Mouse (Mus musculus): ENCODE results near the gene Myh9.

The Myh9 gene

DNA sequence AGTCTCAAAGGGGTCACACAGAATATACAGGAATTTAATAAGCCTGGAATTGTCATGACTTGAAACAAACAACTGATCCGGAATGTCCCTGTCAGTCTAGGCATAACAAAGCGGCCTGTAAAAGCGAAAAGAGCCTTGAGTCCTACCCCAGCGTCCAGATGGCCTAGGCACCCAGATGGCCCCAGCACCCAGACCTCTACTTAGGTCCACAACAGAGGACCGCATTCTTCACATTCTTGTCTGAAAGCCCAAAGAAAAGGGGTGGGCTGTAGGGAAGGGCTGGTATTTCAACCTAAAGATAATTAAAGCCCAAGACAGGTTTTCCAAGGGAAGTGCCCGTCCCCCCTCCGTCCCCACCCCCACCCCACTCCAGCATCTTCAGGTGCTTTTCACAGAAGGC is 14.6 kb downstream of the Myh9 start:
- no peak for DNase-seq

DNA sequence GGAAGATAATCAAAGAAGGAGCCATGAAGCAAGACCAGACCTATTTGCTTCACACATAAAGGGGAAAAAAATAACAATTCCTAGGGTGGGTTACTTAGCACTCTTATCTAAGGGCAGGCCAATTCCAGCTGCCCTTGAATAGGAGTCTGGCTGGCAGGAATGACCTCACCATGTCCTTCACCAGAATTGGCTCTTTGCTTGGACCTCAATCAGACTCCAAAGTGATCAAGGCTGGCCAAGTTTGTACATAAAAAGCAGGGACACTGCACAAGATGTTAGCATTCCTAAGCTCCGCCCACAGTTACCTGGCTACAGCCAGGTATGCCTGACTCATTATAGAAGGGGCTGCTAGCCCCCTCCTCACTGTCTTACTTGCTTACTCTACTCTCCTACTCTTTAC is 16.6 kb downstream of the Myh9 start:
- DNase-seq, result no peak

DNA sequence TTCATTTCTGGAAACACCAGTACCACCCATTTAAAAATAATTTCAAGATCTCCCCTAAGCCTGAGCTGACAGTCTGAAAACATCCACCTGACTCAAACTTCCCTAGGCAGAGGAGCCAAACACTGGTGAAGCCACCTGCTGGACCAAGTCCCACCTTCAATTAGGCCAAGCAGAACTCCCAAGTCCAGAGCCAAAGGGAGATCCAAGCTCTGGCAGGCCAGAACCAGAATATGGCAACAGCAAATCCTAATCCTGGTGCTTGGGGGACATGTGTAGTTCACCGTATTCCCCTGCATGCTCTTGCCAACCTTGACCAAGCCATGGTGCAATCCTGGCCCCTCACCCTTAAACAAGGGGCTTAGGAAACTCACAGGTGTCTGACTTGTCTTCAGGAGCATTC is 17.7 kb downstream of the Myh9 start:
- DNase-seq, result no peak

DNA sequence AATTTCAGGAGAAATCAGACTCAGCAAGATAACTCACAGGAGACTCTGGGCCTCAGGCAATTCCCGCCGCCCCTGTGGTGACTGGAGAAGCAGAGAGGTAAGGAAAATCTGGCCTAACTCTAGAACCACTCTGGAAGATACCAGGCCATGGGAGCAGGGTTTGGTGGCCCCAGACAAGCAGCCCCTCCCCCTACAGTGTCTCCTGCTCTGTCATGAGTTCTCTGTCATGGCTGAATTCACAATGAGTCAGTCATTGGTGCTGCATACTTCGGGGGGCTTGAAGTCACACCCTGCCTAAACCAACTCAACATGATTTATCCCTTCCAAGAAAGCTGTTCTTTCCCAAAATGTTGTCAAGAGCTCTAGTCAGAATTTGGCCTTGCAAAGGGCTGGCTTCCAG is 18.3 kb downstream of the Myh9 start:
- no peak for DNase-seq

DNA sequence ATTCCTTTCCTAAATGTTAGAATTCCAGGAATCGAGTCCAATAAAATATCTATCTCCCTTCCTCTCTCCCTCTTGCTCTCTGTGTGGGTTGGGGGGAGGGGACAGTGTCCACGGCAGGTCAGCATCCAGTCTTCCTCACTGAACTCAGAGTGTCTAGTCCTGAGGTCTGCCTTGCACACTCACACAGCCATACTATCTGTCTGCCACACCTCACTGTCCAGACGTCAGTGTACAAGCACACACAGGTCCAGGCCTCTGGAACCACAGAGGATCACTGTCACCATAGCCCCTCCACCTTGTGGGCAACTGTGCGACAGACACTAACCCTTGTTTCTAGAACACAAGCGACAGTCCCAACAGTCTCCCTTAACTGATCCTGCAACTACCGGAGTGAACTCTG is 18.8 kb downstream of the Myh9 start:
- no peak for DNase-seq

DNA sequence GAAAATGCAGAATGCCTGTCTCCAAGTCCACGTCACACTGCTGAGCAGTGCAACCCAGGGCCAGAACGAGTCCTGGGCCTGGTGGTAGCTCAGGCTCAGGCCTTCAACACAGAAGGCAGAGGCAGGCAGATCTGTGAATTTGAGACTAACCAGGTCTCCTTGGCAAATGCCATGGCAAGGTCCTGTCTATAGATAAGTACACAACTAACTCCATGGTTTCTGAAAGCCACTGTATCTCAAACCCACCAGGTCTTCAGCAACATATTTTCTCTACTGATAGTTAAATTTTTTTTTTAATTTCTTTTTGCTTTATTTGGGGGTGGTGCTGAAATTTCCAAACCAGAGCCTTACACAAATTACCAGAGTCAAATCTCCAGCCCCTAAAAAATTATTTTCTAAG is 19.3 kb downstream of the Myh9 start:
- DNase-seq, result no peak

DNA sequence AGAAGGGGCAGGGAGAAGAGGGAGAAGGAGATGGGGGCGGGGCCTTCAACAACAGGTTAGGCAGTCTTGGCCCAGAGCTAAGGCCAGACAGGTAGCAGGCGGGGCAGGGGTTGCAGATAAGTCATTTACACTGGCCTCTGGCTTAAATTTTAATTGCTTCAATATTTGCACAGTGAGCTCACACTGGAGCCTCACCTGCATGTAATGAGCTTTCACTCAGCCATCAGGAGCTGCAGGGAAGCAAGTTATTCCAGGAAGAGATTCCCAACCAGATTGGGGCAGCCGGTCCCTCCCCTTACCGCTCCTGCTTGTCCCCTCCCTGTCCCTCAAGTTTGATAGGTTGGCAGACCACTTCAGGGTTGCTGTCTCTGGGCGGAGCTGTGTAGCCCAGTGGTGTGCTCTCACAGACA is 19.9 kb downstream of the Myh9 start:
- no peak for DNase-seq

DNA sequence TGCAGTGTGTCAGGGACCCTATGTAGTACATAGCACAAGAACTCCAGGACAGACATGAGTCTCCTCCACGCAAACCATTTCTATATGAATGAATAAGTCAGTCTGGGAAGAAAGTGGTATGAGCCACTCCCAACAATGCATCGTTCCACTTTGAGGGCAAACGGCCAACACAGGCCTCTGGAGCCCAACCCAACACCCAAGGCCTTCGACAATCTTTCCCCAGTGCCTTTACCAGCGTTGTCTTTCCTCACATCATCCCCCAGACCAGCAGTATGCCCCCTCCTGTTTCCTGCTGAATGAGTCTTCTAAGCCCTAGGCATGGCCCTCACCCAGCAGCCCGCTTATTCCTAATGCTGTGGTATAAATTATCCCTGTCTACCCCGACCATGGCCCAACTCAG is 20.6 kb downstream of the Myh9 start:
- no peak for DNase-seq

DNA sequence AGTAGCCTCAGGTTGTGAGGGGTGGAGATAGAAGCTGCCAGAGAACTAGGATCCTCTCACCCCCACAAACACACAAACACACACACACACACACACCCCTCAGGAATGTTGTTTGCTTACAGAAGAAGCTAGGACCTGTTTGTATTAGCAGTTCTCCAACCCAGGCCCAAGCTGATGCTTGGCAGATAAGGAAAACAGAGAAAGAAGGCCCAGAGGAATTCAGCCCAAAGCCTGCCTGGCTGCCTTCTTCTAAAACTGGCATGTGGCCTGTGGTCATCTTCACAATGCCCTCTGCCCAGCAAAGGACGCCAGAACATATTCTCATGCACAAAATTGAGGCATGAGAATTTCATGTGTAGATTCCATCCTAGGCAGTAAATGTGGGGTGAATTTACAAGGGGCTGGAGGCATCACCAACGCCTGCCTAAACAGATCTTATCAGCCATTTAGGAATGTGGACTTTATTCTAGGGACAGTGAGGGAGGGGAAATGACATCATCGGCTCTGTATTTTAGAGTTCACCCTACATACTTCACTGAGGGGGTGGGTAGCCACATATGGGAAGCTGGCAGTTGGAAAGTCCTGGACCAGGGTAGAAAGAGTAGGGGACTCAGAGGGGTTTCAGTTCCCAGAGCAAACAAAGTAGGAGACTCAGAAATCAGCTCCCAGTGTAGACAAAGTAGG is 21.4 kb downstream of the Myh9 start:
- no peak for DNase-seq

DNA sequence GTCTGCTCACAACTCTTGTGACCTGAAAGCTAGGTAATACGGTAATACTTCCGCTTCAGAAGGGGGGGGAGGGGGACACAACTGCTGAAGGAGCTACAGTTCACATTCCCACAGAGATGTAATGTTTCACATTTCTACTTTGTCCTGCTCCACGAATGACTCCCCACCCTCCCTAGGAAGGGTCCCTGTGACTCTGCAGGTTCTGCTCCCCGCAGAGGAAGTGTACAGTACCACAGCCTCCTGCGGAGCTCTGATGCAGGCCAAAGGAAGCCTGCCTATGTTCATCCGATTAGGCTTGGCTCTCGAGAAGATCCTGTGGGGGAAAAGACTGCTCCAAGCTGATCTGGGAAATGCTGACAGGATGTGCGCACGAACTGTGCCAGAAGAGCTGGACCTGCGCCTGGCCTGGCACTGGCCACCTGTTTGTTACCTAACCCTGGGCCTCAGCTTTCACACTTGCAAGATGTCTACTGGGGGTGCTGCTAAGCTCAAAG is 22.0 kb downstream of the Myh9 start:
- DNase-seq, result peak; percentile 92 to 97

DNA sequence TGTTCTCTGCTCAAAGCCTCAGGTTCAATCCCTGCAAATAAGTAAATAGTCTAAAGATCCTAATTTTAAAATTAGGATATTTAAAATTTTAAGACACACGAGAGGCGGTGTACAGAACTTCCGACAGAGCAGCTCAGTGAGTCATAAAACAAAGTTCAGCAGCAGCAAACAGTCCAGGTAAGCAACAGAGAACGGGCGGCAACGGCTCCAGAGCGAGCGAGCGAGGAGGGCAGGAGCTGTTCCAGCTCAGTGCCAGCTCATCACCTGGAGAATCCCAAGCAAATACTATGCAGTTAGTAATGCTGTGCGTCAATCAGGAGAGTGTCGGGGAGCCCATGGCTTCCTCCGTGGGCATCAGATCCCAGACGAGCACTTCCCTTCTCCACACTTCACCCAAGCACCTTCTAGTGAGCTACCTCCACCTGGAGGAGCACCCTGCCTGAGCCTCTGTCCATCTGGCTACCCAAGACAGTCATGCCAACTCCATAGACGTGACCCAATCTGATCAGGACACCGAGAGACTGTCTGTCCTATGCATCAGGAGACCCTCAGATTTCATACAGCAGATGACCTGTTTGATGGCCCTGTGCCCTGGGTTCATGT is 23.3 kb downstream of the Myh9 start:
- DNase-seq, result no peak

DNA sequence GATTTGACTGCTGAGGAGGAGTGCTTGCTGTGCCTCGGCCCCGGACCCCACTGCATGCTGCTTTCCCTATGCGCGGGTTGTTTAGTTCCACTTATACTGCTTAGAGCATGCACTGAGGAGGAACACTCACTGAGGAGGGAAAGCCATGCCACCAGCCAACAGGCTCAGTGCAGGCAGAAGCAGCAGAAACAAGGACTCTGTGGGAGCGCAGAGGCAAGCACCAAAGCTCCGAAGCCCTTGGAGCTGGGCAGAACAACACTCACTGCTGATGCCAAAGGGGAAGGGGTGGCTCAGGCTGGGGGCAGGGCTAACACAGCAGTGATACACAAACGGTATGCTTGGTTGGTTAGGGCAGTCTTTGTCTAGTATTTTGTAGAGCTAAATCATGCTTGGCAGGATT is 24.6 kb downstream of the Myh9 start:
- DNase-seq, result no peak

DNA sequence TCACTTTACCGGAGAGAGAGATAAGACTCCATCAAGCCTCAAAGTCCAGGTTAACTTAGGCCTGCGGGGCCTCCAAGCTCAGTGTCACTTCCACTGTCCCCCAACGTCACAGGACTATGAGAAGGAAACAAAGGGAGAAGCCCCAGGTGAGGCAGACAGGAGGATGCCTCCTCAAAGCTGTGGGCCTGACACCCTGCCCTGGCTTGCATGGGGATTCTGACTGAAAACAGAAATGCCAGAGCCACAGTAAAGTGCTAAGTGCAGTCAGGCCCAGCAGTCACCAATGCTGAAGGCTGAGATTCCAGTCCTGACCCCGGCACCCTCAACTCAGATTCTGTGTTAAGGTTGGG is 25.4 kb downstream of the Myh9 start:
- no peak for DNase-seq

DNA sequence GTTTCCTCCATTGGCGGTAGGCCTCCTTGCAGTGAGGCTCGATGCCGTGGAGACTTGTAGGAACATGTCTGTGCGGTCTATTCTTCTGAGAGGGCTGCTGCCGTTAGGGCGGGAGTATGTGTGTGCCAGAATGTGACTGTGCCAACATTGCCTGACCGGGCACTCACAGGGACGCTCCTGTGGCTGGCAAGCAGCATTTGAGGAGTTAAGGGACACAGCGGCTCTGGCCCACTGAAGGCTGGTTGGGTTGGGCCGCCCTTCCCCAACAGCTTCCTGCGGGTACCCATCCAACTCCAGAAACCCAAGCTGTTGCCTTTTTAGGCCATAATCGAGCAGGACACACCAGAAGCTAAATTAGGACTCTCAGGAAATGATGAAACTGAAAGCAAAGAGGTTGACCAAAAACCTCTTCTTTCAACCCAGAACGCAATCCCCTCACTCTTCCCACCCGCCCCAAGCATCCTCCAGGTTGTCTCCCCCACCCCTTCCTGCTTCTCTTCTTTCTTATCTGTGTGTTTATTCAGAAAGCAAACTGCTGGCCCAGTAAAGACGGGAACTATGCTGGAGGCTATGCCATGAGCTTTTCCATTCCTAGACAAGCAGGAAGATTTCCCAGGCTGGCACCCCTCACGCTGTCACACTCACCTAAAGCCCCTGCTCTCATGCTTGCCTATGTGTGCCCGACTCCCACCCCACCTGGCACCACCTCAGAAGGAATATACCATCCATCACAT is 25.9 kb downstream of the Myh9 start:
- DNase-seq, result peak; percentile 69 to 73

DNA sequence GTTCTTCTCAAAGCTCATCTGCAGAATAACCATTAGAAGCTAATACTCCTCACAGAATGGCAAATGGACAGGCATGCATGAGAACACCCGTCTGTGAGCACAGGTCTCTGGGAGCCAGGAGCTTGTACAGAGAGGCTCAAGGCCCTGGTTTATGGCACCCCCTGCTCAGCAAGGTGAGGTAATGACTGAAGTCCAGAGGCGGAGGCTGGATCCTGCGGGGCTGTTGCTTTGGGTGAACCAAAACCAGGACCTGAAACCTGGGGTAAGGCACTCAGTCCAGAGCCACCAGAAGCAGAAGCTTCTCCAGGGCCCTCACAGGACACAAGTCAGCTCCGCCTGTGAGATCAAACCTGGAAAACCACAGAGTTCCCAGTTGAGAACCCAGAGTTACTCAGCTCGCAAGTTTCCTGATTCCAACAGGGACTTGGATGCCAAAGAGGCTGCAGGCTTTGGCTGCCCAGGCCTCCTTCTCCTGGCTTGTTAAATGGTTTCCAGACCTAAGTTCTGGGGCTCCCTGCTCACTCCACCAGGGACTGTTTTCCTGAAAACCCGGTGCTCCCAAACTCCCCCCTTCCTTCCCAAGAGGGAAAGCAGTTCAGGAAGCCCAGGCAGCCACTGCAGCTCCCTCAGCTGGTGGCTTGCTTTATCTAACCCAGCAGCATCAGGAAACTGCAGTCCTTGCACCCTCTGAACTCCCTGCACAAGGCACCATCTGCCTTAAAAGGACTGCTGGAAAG is 28.2 kb downstream of the Myh9 start:
- DNase-seq, result no peak

DNA sequence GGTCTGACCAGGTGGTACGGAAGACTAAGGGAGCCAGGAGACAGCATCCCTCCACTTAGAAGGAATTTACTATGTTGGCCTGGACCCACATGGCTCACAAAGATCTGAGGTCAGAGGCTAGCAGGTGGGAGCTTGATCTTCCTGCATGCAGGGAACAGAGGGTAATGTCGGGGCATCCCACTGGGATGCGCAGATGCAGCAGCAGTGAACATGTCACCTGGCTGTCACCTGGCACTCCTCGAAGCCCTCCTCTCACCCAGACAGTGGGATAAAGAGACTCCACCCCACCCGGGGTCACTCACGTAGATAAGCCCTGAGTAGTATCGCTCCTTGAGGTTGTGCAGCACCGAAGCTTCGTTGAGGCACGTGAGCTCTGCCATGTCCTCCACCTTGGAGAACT is 29.4 kb downstream of the Myh9 start:
- no peak for DNase-seq

DNA sequence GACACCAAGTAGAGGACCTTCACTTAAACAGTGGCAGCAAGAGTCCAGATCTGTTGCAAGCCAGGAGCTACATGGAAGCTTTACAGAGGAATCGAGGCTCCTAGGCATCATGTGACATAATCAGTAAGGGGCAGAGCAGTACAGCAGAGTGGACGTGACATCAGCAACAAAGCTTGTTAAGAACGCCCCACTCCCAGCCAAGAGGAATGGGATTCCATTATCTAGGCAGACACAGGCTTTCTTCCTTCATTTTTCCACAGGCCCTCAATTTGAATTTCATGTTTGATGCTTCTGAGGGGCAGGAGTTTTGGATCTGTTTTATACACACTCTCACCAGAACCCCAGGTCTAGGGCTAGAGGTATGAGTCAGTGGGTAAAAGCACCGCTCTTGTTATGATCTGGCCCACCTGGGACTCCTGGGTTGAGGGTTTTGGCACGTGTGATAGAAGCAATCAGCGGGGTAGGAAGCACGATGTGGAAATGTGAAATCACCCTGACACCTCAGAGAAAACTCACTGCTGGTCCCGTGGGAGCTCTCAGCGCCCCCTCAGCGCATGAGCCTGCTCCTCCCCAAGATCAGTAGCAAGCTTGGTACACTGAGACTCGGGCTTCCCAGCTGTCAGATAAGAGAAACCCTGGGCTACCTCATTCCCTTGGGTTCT is 30.7 kb downstream of the Myh9 start:
- no peak for DNase-seq

DNA sequence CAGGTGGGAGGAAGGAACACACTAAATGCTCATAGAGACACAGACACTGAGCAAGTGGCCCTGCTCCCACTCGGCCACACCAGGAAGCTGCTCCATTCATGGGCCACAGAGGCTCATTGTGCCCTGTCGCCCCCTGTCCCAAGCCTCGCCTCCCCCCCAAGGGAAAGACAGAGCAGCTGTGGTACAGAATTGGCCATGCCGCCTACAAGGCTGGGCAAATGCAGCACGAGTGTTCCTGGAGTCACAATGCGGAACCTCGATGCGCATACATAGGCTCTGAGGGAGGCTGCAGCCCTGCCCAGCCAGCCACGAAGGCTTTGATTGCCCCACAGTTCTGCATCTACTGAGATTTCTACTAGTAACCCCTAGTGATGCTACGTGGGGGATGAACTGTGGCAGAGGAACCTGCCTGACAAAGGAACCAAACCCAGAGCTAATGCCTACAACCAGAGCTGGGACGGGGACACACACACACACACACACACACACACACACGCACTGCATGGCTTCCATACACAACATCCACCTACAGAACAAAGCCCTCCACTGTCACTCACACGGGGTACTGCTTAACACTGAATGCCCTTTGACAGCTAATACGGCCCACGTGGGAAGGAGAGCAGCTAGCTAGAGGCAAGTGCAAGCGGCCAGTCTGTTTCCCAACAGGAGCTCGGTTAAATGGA is 31.4 kb downstream of the Myh9 start:
- DNase-seq, result no peak

DNA sequence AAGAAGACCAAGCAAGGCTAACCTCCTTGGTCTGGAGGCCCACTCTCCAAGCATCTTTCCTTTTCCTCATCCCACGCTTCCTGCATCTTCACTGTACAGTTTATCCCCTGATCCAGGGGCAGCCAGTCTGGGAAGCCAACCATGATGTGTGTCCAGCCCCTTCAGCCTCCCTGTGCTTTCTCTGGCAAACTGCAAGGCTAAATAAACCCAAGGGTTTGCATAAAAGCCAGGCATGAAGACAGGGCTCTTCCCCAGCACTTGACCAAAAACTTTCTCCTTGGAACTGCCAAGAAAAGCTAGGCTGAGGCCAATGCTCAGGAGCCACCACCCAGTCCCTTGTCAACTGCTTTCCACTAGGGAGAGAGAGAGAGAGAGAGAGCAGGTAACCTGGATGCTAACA is 32.5 kb downstream of the Myh9 start:
- DNase-seq, result no peak

DNA sequence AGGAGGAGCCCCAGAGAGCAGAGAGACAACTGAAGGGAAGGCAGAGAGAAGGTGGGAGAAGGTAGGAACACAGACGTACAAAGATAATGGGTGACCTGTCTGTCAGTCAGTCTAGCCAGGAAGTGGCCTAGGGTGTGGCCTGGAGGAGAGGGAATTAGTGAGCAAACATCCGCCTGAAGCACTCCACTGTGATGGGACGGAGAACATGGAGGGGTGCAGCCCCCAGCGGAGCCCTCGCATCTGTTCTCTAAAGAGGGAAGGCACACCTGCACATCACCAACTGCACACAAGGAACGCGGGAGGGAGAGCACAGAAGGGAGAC is 34.8 kb downstream of the Myh9 start:
- DNase-seq, result no peak

DNA sequence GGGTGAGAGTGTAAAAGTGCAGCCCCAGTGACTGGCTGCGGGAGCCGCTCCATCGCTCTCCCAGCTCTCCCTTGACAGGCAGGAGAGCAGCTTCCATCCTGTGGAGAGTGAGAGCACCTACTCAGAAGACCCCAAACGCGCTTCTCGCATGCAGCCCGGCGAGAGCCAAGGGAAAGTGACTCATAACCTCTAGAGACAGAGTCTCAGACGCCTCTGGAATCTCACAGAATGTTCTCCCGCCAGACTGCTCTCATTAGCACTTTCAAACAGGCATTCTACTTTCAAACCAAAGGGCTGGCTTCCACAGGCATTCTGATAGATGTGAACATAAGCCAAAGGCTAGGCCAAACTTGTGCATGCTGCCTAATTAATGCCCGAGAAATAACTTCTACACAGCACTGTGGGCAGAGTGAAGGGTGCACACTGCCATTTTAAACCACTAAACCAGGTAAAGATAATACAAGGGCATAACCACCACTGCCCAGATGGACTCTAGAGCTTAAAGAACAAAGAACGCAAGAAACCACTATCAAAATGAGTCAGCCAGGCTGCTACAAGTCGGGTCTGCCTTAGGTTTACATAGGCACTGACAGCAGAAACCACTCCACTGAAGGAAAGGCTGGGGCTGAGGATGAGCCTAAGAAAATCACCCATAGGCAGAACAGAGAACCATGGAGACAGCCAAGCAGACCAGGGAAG is 35.3 kb downstream of the Myh9 start:
- no peak for DNase-seq

DNA sequence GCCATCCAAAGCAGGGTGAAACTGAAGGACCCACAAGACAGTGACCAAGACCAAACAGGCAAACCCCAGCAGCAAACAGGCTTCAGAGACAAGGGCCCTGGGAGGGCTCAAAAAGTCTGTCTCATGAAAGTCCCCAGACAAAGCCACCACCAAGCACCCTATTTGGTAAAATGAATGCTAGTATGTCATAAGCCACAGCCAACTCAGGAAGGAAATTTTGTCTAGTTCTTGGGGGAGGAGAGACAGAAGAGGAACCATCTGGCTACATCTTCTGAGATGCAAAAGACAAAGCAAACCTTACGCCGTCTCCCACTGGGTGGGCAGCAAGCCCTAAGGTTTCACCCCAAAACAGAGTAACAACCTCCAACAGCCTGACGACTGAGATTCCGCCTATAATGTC is 36.3 kb downstream of the Myh9 start:
- DNase-seq, result no peak
